Mouse (Mus musculus) skeletal muscle tissue, adult 2 months (tissue): ENCODE data around the gene Hoxa3.

ENCODE experiments used
- DNase-seq: peaks from one replicate; pipeline ENCODE4 v3.0.0-alpha.2; 2012; ENCODE audit warnings: low read depth, low spot score

The Hoxa3 gene

DNA sequence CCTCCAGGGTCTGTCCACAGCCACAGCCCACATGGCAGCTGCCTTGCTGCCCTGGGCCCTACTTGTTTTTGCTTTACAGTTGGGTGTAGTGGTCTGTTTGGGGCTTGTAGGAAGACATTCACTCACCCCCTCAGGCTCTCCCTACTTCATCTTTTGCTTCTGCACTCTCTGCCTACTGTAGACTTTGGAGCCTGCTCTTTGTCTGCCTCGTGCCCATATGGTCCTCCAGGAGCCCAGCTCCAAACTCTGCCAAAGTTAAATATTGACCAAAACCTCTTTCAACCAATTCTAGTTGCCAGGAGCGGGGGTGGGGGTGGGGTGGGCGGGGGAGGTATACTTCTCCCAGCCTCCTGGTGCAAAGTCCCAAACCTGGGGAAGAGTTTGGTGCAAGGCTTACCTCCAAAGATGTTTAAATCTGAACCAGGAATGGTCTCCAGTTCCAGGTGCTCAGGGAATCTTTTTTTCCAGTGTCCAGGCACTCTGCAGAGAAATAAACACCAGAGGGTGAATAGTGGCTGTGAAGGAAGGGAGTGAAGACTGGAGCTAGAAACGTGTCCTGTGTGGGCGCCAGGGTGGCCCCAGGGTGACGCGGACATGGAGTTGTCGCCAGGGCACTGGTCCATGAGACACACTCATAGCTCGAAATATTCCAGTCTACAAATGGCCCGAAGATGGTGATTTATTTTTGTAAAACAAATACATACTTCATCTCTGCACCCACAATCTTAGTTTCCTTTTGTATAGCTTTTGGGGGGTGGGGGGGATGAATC, 29.6 kb downstream of the Hoxa3 start:
- DNase-seq: no peak

DNA sequence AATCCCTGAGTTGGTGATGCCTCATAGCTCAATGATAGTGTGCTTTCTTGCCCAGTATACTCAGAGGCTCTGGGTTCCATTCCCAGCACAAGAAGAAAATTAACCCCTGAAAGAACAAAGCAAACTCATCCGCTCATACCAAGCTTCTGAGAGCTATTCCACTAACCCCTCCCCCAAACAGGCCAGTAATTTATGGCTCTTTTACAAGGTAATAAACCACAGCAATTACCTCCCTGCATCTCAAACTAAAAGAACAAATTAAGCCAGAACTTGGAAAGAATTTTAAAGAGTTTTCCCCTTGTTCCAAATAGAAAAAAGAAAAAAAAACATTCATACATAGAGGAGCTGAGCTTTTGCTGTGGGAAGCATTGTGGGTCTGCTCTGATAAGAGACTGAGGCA, 30.3 kb downstream of the Hoxa3 start:
- no peak for DNase-seq

DNA sequence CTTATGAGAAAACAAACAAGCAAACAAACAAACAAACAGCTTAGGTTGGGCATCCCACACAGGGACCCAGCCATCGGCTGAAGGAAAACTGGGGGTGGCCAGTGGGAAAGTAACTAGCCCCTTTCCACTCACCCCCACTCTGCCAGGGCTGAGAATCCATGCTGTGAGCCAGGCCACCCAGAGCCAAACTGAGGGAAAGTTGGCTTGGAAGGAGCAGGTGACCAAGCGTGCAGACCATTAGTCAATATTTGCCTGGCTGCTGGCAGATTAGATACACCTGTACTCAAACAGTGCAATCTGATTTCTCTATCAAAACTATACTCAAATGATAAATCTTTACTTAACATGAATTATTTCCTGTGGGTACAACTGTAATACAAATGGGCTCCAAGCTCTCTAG, 31.1 kb downstream of the Hoxa3 start:
- no peak for DNase-seq

DNA sequence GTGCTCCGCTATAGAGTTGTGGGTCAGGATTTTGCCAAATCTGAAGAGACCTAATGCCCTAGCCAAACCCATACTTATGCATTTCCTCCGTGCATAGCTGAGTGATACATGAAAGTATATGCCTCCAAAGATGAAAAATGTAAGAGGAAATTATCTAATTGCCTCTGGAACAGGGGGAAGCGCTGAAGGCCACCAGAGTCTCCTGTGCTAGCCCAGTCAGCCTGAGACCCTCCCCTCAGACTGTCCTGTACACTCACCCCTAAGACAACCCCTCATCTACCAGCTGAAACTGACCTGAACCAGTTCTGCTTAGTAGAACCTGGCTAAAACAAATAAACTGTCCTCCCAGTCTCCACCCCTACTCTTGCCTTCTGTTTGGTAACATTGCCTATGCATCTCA, 32.4 kb downstream of the Hoxa3 start:
- no peak for DNase-seq

DNA sequence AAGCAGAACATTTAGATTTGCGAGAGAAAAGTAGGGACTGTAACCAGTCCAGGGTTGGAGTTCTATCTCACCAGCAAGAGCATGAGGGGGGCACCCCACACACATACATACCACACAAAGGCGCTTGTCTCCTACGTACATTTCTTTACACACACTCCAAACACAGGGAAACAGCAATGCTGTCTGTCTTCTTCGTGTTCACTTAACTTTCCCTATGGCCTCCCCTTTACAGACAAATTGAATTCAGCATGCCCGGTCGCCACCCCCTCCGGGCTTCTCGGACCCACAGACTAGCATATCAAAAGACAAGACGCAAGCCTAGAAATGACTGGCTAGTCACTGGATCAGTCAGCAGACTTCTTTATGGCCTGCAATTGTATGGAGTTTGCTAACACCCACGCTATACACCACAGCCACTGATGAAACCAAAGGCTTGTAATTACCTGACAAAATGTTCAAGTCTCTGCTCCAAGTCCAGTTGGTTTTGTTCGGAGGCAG, 32.9 kb downstream of the Hoxa3 start:
- no peak for DNase-seq

DNA sequence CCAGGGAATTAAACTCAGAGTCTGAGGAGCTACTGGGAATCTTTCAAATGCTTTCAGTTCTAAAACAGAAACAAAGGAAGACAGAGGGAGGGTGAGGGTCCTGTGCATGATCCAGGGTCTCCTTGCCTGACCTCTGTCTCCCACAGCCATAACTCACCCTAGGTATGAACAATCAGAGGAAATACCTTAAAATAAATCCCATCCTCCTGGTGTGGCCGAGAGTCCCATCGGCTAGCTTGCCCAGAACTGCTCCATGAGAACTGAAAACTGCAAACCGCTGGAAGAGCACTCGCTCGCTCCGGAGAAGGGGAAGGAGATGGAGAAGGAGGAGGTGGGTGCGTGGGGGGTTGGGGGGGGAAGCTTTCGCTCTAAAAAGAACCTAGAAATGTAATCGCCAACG, 33.4 kb downstream of the Hoxa3 start:
- no peak for DNase-seq

DNA sequence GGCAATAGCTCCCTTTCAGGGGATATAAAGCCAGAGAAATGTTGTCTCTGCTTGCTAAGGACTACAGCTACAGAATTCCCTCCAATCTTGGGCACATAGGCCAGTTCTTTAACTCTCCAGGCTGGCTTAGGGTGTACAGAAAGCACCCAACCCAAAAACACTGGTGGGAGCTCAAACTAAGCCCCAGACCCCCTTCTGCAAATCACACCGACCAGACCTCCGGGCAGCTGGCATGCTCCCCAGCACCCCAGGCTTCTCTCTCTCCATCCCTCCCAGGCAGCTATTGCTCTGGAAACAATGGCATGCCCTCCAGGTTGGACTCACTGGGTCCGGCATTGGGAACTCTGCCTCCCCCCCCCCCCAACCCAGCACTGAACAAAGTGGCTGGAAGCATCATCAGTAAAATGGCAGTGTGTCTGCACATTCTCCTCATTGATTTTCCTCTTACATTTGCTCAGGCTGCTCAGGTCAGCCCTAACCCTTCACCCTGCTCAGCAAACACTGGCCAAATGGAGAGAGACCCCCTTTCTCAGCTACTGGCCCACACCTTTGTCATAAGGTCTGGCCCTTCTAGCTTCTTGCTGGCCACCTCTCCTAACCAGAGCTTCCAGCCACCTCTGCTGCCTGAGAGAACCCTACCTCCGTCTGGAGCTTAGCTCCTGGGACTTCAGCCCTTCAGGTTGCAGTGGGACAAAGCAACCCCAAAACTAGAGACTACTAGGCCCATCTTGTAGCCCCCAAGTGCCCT, 34.0 kb downstream of the Hoxa3 start:
- no peak for DNase-seq

DNA sequence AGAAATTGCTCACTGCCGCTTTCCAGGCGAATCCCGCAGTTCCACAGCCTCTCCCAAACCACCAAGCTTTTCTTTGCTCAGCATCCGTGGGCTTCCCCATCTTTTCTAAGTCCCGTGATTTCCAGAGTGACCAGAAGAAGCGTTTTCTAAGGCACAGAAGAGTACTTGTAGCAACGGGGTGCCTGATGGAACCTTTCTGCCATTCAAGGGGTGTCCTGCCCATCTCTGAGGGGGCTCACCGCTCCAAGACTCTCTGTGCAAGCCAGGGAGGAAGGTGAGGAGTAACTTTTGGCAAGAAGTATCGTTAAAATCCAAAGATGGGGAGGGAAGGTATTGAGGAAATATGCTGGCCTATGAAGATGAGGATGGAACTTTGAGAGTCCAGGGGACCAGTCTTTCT, 35.3 kb downstream of the Hoxa3 start:
- no peak for DNase-seq

DNA sequence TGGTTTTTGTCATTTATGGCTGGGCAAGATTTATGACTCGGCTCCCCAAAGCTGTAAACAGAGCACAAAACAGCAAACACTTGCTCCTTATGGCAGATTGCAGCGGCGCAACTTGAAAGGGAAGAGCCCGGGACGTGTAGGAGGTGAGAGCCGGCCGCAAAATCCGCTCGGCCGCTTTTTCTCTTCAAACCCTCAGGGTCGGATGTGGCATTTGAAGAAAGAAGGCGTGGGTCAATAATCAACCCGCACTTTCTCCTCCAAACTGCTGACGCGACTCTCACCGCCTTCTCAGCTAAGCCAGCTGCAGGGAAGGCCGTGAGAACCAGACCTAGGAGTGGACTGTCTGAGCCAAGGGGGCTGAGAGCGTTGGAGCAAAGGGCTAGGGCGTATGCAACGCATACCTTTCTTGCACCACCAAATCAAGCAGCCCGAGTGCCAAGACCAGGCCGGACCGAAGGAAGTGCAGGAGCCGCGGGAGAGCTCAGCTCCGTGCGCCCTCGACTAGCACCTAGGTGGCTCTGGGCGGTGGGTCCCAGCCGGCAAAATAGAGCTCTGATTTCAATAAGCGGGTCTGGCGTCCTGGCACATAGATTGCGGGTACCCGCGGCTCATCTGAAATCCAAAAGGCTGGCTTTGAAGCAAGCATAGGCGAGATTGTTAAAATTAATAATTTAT, 35.9 kb downstream of the Hoxa3 start, which contains the start of gene 5730596B20Rik:
5730596B20Rik (plus strand) TSS at position 438 of the 675 bp plus-strand sequence.
- DNase-seq: no peak

DNA sequence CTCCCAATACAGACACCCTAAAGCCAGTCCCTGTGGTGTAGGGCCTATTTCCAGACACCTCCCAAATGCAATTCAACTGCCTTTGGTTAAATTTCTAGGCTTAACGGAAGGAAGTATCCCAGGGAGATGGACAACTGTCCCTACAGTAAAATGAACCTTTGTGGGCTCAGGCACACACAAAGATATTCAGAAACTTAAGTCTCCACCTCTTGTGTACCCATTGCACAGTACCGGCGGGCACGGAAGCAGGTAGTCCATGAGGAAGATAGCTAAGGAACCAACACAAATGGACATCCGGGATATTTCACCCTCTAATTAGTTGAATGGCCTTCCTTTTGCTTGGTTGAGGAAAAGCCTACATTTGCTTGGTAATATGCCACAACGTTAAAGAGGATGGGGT, 36.7 kb downstream of the Hoxa3 start:
- no peak for DNase-seq

DNA sequence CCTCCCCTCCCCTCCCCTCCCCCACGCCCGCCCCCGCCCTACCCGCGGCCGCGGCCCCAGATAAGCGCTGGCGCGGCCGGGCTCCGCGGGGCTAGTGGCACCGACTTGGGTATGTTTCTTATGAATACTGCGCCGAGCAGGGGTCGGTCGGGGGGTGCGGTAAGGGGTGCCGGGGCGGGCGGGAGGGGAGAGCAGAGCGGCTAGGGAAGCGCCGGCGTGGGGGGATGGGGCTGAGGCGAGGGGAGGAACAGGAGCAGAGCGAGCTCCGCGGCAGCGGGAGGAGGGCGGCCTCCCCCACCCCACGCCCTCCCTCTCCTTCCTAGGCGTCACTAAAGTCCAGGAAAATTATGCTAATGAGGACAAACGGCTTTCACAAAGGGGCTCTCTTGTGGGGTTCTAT, 37.3 kb downstream of the Hoxa3 start:
- no peak for DNase-seq

DNA sequence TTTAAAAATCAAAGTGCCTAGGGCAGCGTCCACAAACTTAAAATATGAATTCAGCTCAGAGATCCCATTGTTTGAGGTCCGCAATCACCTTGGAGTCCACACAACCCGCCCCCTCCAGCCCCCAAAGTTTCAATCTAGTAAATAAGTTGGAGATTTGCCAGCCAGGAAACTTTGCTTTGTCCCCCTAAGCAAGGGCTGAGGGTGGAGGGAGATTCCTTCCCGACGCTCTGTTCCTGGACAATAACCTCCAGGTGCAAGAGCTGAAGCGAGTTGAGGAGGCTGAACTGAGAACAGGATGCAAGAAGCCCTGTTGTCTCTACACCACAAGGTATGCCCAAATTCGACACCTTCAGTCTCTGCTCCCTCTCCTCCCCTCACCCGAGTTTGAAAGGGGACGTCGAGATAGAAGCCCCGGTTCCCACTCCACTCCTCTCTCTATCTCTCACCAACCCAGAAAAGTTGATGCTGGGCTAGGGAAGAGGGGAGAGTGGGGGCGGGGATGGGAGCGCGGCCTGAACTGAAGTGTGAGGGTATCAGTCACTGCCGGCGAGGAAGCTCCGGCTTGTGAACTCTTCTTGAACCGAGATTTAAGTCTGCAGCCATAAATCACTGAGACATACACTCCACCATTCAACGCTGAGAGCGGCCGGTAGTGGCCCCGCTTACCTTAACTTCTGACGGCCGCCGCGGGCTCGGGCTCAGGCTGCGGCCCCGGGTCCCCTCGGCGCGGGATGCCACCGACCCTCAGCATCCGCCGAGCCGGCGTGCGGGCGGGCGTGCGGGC, 38.0 kb downstream of the Hoxa3 start:
- DNase-seq: no peak

DNA sequence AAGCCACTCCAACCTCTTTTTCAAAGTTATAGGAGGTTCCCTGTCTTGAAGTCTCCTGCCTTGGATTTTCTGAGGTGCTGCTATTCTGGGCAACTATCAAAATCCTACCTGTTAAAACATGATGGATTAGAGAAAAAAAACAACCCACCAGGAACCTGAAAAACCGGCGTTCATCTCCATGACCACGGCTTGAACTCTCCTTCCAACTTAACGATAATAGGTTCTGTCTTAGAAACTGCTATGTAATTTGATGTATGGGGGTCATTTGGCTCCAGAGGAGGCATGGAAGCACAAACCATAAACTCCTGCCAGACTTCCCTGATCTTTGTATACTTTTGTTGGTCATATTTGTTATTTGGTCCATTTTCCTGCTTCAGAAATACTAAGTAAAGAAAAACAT, 39.5 kb downstream of the Hoxa3 start:
- no peak for DNase-seq

DNA sequence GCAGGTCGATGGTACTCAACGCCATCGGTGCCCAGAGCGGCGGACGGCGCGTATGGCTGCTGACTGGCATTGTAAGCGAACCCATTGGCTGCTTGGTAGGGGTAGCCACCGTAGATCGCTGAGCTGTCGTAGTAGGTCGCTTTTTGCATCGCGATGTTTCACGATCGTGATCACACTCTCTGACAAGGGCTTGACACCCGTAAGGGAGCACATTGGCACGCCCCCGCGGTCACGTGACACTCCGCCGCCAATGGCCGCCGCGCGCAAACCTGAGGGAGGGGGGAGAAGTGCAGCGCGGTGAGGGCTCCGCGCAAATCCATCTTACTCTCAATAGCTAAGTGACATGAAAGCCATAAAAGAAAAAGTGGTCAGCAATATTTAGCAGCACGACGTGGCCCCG, 40.6 kb downstream of the Hoxa3 start:
- DNase-seq: peak; percentile 77

DNA sequence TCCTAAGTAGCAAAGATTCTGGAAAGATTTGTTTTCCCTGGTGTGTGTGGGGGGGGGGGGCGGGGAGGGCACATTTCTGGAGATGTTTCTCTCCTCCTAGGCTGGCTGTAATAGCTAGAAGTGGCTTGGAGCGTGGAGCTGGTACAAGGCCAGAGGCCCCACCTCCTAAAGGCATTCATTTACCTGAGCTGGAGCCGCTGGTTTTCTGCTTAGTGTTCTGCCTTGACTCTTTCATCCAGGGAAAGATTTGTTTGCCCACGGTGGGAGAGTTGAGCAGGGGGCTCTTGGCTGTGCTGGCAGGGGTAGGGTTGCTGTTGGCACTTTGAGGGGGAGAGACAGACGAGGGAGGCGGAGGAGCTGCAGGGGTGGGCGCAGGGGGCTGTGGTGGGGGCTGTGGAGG, 41.2 kb downstream of the Hoxa3 start:
- DNase-seq: no peak

DNA sequence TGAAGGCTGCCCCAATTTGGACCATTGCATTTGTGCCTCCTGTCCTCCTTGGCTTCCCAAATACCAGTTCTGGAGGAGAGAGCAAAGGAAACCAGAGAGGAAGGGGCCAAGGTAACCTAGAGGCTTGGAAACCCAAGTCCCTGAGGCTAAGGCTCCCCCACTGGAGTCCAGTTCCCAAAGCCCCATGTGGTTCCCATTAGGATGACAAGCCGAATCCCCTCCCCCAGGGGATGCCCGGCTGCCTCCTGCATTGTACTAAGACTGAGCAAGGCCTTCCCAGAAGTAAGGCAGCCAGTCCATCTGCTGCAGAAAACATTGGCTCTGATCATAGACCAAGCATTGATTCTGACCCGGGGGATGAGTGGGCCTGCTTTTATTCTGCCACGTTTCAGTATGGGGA, 41.8 kb downstream of the Hoxa3 start:
- DNase-seq: no peak

DNA sequence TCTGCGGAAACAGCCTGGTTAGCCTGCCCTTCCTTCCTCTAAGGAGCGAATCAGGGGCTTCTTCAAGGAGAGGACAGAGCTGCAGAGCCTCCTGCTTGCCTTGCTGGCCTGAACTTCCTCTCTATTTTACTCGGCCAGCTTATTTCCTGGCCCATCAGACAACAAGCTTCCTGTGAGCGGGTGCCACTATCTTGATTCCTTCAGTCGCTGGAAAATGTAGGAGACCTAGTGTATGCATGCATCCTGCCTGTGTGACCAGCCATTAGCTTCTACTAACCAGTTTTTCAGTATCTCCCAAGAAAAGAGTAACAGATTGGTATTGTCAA, 42.3 kb downstream of the Hoxa3 start:
- DNase-seq: no peak

DNA sequence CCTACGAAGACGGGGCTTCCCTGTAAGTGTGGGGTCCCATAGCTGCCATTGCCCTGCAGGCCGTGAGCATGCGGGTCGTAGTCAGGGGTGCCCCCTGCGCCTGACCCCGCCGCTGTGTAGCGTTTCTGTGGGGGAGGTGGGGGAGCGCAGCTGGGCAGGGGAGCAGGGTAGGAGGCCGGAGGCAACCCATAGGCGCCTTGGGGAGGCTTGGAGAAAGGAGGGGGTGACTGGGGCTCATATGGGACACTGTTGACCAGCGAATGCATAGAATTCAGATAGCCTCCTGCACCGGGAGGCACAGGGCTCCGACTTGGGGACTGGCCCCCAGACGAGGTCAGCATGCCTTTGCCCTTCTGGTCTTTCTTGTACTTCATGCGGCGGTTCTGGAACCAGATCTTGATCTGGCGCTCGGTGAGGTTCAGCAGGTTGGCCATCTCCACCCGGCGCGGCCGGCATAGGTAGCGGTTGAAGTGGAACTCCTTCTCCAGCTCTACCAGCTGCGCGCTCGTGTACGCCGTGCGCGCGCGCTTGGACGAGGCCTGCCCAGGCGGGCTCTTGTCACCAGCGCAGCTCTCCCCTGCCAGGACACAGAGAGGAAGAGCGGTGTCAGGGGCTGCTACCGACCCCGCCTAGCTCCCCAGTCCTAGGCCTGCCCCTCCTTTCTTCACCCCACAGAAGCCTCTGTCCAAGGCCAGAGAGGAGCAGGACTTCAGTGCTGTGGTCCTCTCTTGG, 42.8 kb downstream of the Hoxa3 start:
- DNase-seq: no peak

DNA sequence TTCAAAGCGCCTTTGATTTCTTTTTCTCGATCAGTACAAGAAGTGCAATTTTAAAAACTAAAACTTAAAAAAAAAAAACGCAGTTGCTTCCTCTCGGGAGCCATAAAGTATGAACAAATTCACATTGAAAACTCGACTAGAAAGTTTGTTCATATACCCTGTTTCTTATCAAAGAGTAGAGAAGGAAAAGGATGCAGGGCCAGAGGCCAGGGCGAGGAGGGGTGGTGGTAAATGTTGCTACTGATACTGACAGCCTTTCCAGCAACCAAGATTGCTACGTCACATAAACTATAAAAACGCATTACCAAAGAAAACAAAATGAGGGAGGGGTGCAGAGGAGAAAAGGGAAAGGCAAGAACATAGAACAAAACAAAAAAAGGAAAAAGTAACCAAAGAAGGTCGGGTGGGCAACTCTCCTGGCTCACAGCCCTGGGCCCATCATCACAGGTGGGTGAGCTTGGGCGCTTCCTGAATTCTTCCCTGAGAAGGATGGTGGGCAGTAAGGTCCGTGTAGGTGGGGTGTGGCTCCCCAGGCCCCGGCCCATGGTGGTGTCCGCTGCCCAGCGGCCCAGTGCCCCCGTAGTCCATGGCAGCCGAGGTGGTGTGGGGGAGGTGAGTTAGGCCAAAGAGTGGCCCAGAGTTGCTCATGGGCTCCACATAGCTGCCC, 43.5 kb downstream of the Hoxa3 start:
- DNase-seq: no peak

DNA sequence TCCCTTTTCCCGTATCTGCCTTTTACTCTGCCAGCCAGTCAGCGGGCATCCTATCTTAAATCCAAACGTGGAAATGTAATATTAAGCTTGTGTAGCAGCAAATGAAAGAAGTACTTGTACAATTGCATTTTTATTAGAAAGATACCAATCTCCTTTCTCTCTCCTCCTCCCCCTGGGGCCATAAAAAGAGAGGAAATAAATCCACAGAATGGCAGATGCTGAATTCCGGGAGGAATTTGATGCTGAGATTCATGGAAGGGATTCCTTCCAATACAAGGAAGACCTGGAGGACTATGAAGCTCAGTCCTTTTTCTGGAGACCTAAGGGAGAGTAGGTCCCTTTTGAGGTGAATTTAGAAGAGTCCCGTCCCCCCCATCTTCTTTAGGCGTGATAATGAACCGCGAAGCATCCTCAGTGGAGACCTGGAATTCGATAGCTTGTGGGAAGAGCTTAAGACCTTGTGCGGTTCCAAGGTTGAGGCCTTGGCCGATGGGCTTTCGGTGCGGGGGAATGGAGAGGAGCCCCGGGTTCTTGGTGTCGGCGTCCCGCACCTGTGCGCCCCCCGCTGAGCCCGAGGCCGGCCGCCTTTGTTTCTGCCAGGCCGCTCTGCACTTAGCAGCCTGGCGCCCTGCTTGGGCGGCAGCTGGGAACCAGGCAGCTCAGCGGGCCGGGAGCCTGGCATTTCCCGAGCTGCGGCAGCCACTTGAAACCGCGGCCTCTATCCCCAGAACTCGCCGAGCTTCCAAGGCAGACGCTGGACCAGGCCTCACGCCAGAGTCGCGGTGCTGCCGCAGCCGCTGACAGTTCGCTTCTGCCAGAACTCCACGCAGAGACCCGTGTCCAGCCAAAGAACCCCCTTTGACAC, 44.7 kb downstream of the Hoxa3 start:
- no peak for DNase-seq
